8 mouse cellular contexts compared by ENCODE assay signal in the genomic region with DNA sequence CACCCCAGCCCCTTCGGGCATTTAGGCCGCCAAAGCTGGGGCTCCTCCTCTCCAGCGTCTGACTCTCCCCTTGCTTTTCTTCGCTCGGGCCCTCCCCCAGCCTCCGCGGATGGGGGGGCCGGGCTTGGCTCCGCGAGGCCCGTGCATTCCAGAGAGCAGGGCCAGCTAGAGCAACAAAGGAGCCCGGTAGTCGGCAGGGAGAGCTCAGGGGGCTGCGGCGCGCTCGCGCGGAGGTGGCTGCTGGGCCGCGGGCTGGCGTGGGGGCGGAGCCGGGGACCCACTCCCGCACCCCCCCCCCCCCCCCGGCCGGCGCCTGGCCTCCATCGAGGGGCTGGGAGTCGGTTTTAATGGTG. TPM values are rescaled to one million over a fixed set of nuclear protein-coding genes. Genes with fewer than 3 reads are reported as not detected.
DNase-seq lines count a peak whose midpoint lies in the region; ATAC-seq and TF ChIP-seq lines count a peak whose summit lies in the region.

TSS of gene Smo (plus strand) at position 168 of the 353 bp plus-strand sequence.

- H3K27ac ChIP-seq in brown adipose tissue, adult 24 weeks (replicated peaks; ENCODE audit: low read depth, low read length), result no peak within 1 kb of the TSS
- H3K27ac ChIP-seq in hindbrain, embryonic 15.5 days (replicated peaks), result peak within 1 kb of the TSS; percentile 85
- H3K27ac ChIP-seq in testis, adult 2 months (ENCODE audit: control insufficient read depth, insufficient read depth, low read depth, low read length), result peak within 1 kb of the TSS; percentile 65

- H3K27me3 ChIP-seq in hindbrain, embryonic 15.5 days, result no peaks in the 10 kb centered on the region
- H3K27me3 ChIP-seq in testis, adult 2 months (ENCODE audit: control insufficient read depth, insufficient read depth, low read length), result no peaks in the 10 kb centered on the region; the same call in 1 of the 2 replicates

- intact Hi-C loops in left cerebral cortex, postnatal 36 days (cut with DNase I), result no loop called here

- no peak for TF ChIP-seq CTCF in testis, adult 2 months (IDR thresholded peaks at IDR 0.05; ENCODE audit: control insufficient read depth, insufficient read depth, insufficient replicate concordance, low read depth, low read length)

- ATAC-seq in cerebellum, adult (ENCODE audit: insufficient number of reproducible peaks, low FRiP score, low TSS enrichment), result no peak
- peak; percentile 94 for ATAC-seq in hindbrain, embryonic 15.5 days (ENCODE audit: low FRiP score, low read depth)

- H3K9ac ChIP-seq in hindbrain, embryonic 15.5 days, result peak within 1 kb of the TSS; percentile 67

- no peaks in the 10 kb centered on the region; the same call in 1 of the 2 replicates for H3K4me1 ChIP-seq in brown adipose tissue, adult 24 weeks (ENCODE audit: control insufficient read depth, insufficient read depth, insufficient read length, low read length)
- H3K4me1 ChIP-seq in hindbrain, embryonic 15.5 days (replicated peaks), result peaks cover 15% of the 10 kb centered on the region; the same call in 1 of the 2 replicates
- H3K4me1 ChIP-seq in testis, adult 2 months (ENCODE audit: control insufficient read depth, insufficient read depth, low read length), result peaks cover 16% of the 10 kb centered on the region

- peak; percentile 57 to 60 for DNase-seq in cerebellum, postnatal 14 days
- DNase-seq in gastrocnemius, postnatal 10 days, result peak; percentile 78
- DNase-seq in left cerebral cortex, postnatal 36 days (ENCODE audit: low spot score in 2 of 2), result peak; percentile 19 to 32
- peak; percentile 94 for DNase-seq in mesoderm, embryonic 11.5 days (ENCODE audit: low read depth, low spot score)

- H3K4me3 ChIP-seq in brown adipose tissue, adult 24 weeks (ENCODE audit: insufficient read depth, low read depth, low read length), result peak within 1 kb of the TSS; percentile 65
- peak within 1 kb of the TSS; percentile 89 for H3K4me3 ChIP-seq in hindbrain, embryonic 15.5 days
- H3K4me3 ChIP-seq in testis, adult 2 months (ENCODE audit: control insufficient read depth, low read depth, low read length), result peak within 1 kb of the TSS; percentile 92

- TF ChIP-seq POLR2A in testis, adult 2 months (IDR thresholded peaks at IDR 0.05; ENCODE audit: control insufficient read depth, low read depth, low read length), result peak; percentile 45; the same call in 1 of the 2 replicates

- peak within 1 kb of the TSS; percentile 99 for H3K4me2 ChIP-seq in hindbrain, embryonic 15.5 days

- WGBS in hindbrain, embryonic 15.5 days, result 2% methylated on average over 18 of the region's 30 CpGs

- H3K36me3 ChIP-seq in hindbrain, embryonic 15.5 days, result no peaks in the 10 kb centered on the region
- H3K36me3 ChIP-seq in testis, adult 2 months (ENCODE audit: control insufficient read depth, insufficient read depth, low read length), result no peaks in the 10 kb centered on the region

- H3K9me3 ChIP-seq in hindbrain, embryonic 15.5 days, result no peaks in the 10 kb centered on the region

RNA-seq across cellular contexts. Expression of gene Smo, which starts in this region (rescaled TPM):
- polyA plus RNA-seq in brown adipose tissue, adult 24 weeks (2012; ENCODE audit: insufficient read depth, insufficient read length, missing spikeins), result 7.6 and 8.8 TPM in 2 replicates
- total RNA-seq in gastrocnemius, postnatal 10 days (2021), result 10 to 100 TPM; 21.2 to 26.3 TPM
- 14.7 and 15.7 TPM in 2 replicates for polyA plus RNA-seq in hindbrain, embryonic 15.5 days (2015; fragmentation: Nextera tagmentation; extraction: Ambion mirVana)
- 1 to 10 TPM; 8.1 to 9.0 TPM for total RNA-seq in left cerebral cortex, postnatal 36 days (2021)
- 4.5 and 4.7 TPM in 2 replicates for polyA plus RNA-seq in testis, adult 2 months (2012; rRNA removed)

Comparison
In these comparisons a context has a peak if more than half of its experiments do, and no peak if none do; other contexts are left out.
1. DNase-seq: peak in every context shown above with its lines; median percentile 94 in mesoderm, embryonic 11.5 days; 78 in gastrocnemius, postnatal 10 days; 58 in cerebellum, postnatal 14 days; 26 in left cerebral cortex, postnatal 36 days.